Mouse (Mus musculus) left cerebral cortex, adult 2 months (tissue): Measurements from ENCODE around the gene Csnk2b. TPM values are rescaled to one million over a fixed set of nuclear protein-coding genes. Genes with fewer than 3 reads are reported as not detected.
"Not testable (repeated sequence)": the region's sequence is repeated elsewhere in the genome, so short reads cannot be mapped to it uniquely, and the experiment has no call there.

Experiments
- DNase-seq, 2 experiments: peaks; one replicate each; pipeline ENCODE4 v3.0.0; 2021 to 2022; ENCODE audit warnings: low spot score in 2 of 2, mixed read lengths in 1 of 2; ENCODE audit errors: extremely low spot score in 1 of 2
- H3K27ac ChIP-seq: fragments of 200-600 bp; 2 replicates; pipeline ENCODE4 v1.8.1; 2022
- H3K4me3 ChIP-seq: fragments of 200-600 bp; 2 replicates; pipeline ENCODE4 v1.8.1; 2022
- CTCF ChIP-seq: fragments of 200-600 bp; IDR thresholded peaks from 2 replicates; pipeline ENCODE4 v1.8.1; 2022; ENCODE audit warnings: antibody characterized with exemption, mild to moderate bottlenecking, moderate library complexity
- intact Hi-C: fragments of 180-260 bp; cut with DNase I; formaldehyde crosslinking; loops from one replicate; pipeline ENCODE4 v1.15.1; 2025
- total RNA-seq, 2 experiments: library from RNA; stranded (reverse); gene quantifications; 2 replicates each; pipeline ENCODE4 v1.2.3; 2021

Csnk2b gene
- total RNA-seq, 2 experiments from 2014 or later = 177 to 187 TPM

DNA sequence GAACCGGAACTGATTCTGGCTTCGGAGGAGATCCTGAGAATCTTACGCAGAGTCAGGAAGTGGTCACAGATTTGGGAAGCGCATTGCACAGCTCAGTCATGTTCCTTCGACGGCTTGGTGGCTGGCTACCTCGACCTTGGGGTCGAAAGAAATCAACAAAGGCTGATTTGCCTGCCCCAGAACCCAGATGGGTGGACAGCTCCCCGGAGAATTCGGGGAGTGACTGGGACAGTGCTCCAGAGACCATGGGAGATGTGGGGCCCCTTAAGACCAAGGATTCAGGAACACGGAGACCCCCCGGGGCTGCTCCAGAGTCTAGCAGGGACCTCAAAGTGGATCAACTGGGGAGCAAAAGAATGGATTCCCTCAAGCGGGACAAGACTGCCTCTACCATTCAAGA lies 5.2 kb upstream of the Csnk2b start:
- intact Hi-C loops = no loop called here
- no peak for TF ChIP-seq CTCF
- Histone ChIP-seq H3K4me3 (peak overlapping the region; percentile 62), H3K27ac (peak overlapping the region; percentile 96; the same call in 1 of the 2 replicates)
- DNase-seq = no peak

DNA sequence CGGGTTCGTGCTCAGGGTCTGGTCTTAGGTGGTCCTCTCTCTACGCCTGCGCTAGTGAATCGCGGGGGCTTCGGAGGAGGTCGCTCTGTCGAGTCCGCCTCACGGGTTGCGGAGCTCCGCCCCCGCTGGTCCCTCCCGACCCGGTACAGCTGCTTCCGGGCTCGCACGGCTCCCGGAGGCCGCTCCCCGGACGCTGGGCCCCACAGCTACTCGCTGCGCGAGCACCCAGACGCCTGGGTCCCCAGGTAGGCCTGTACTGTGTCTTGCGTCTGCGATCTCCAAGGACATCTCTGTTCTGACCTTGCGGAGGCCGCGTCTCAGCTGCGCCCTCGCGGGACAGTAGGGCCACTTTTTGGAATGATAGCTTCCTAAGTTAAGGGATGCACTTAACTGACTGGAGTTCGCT lies 4.4 kb upstream of the Csnk2b start, which contains the start of gene D17H6S53E:
D17H6S53E (plus strand) TSS at position 168 of the 406 bp plus-strand sequence.
- peak within 1 kb of the TSS; percentile 96 for H3K27ac ChIP-seq
- intact Hi-C loops = no loop called here
- no peak for TF ChIP-seq CTCF
- DNase-seq = peak; percentile 70 to 72
- peak within 1 kb of the TSS; percentile 62 for H3K4me3 ChIP-seq

DNA sequence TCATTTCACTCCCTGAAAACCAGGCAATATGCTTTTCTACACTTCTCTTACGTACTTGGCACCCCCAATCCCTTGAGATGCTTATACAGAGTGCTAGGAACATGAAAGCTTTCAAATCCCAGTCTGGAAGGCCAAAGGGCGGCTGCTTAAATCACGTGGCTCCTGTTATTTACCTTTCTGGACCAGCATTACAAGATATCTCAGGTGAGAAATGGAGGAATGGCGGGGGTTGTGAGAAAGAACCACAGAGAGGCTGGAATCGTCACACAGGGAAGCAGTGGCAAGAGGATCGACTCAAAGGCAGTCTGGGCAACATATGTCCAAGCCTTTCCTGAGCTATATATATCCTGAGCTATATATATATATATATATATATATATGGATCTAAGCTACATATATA lies 3.7 kb upstream of the Csnk2b start:
- Histone ChIP-seq H3K27ac (peak overlapping the region; percentile 96), H3K4me3 (peak overlapping the region; percentile 62)
- no peak for DNase-seq
- no peak for TF ChIP-seq CTCF
- intact Hi-C loops = no loop called here

DNA sequence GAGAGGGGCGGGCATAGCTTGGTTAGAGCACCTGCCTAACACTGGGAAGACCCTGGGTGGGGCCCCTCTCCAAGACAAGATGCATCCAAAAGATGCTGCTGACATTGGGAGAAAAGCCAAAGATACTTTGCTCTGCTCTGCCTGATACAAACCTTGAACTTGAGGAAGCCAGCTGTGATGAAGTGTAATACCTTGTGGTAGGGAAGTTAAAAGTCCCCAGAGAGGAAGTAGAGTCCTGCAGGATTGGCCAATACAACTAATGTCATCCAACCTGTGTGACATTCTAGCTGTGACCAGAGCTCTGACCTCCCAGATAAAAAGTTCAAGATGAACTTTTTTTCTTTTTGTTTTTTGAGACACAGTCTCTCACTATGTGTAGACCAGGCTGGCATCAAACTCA lies 3.2 kb upstream of the Csnk2b start:
- intact Hi-C loops = no loop called here
- TF ChIP-seq CTCF = no peak
- no peak overlapping the region; the same call in 1 of the 2 replicates for H3K27ac ChIP-seq
- no peak for DNase-seq
- H3K4me3 ChIP-seq = no peak overlapping the region; the same call in 1 of the 2 replicates

DNA sequence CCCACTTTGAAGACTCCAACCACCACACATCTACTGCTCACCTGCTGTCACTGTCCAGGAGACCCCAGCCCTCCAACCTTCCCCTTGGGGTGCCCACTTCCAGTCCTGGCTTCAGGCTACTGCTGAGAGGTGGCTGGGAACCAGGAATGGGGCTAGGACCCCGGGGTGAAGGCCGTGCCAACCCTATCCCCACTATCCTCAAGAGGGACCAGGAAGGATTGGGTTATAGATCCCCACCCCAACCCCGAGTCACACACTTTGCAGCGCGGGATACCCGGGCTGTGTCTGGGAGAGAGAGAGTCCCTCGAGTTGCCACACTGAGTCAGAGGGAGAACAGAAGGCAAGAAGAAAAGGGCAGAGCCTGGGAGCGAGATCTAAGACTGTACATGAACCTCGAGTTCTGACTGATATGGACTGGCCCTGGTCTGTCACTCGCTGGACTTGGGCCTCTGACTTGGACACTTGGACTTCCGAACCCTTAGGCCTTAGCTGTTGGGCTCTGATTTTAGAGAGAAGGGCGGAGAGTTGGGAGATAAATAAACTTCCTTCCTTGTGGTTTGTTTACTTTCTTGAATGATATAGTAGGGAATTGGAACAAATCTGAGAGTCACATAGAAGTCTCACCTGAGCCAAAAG lies 2.5 kb upstream of the Csnk2b start:
- not testable (repeated sequence) for H3K27ac ChIP-seq, H3K4me3 ChIP-seq, DNase-seq
- intact Hi-C loops = loop anchor here (5.0 kb wide), 2 partner anchors 113 to 122 kb away; partner anchors contain the start of genes Nfkbil1 and Vars

DNA sequence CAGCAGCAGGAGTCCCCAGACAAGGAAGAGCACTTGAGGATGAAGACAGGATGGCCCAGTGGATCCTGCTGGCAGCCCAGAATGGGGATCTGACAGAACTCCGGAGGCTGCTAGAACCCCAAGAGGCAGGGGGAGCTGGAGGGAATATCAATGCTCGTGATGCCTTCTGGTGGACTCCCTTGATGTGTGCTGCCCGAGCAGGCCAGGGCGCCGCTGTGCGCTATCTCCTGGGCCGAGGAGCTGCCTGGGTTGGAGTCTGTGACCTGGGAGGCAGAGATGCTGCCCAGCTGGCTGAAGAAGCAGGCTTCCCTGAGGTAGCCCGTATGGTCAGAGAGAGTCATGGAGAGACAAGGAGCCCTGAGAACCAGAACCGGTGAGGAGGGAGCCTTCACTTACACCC lies 1.4 kb upstream of the Csnk2b start:
- DNase-seq, H3K27ac ChIP-seq, H3K4me3 ChIP-seq: not testable (repeated sequence)
- intact Hi-C loops = loop anchor here (5.0 kb wide), 2 partner anchors 114 to 121 kb away; partner anchors contain the start of genes Nfkbil1 and Vars

DNA sequence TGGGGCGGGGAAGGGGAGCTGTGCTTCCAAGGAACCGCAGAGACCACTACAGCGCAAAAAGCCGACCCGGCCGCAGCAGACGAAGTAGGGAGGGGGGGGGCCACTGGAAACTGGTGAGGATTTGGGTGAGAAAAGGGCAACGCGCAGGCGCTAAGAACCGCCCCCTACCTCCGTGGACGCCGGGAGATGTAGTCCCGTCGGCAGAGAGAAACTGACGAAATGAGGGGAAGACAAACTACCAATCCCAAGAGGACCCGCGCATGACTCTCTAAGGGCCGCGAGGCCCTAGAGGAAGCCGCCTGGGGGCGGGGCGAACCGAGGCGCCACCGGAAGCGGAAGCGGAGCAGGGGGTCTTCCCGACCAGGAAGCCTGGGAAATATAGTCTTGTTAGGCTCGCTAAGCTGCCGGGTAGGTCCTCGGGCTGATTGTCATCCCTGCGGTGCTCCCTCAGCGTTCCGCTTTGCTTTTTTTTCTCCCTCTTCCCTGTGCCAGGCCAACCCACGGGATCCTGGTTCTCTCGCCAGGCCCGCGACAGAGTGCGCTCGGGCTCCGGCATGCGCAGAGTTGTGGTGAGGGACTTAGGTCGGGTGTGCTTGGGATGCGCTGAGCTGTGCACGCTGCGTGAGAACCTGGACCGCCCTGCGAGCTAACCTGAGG lies 582 bp downstream of the Csnk2b start, which contains the start of gene Gpank1:
Gpank1 (plus strand) TSS at position 313 of the 657 bp plus-strand sequence.
- TF ChIP-seq CTCF = no peak
- DNase-seq = peak; percentile 96 to 98
- intact Hi-C loops = loop anchor here (1.0 to 5.0 kb wide), 3 partner anchors 14 to 119 kb away; partner anchors contain the start of genes Bag6, Nfkbil1 and Vars
- H3K27ac ChIP-seq = peak within 1 kb of the TSS; percentile 92
- peak within 1 kb of the TSS; percentile 97 for H3K4me3 ChIP-seq

DNA sequence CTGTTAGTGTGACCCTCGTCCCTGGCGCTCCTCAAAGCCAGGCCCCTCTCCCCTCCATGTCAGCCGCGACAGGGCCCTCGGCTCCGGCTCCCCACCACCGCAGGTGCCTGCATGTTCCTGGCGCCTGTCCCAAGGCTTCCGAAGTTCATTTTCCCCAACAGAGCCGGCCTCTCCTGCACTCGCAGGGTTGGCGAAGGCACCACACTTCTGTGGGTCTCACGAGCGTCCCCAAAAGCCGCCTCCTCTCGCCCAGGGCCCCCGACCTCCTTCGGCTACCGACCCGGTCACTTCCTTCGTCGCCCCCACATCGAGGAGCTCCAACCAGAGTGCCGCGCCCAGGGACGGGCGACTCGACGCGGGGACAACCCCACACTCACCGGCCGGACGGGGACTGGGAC lies 1.1 kb downstream of the Csnk2b start:
- no peak for DNase-seq
- TF ChIP-seq CTCF = no peak
- Histone ChIP-seq H3K27ac (peak overlapping the region; percentile 92), H3K4me3 (peak overlapping the region; percentile 97)
- intact Hi-C loops = loop anchor here (1.0 to 5.0 kb wide), 3 partner anchors 15 to 118 kb away; partner anchors contain the start of genes Bag6, Nfkbil1 and Vars

DNA sequence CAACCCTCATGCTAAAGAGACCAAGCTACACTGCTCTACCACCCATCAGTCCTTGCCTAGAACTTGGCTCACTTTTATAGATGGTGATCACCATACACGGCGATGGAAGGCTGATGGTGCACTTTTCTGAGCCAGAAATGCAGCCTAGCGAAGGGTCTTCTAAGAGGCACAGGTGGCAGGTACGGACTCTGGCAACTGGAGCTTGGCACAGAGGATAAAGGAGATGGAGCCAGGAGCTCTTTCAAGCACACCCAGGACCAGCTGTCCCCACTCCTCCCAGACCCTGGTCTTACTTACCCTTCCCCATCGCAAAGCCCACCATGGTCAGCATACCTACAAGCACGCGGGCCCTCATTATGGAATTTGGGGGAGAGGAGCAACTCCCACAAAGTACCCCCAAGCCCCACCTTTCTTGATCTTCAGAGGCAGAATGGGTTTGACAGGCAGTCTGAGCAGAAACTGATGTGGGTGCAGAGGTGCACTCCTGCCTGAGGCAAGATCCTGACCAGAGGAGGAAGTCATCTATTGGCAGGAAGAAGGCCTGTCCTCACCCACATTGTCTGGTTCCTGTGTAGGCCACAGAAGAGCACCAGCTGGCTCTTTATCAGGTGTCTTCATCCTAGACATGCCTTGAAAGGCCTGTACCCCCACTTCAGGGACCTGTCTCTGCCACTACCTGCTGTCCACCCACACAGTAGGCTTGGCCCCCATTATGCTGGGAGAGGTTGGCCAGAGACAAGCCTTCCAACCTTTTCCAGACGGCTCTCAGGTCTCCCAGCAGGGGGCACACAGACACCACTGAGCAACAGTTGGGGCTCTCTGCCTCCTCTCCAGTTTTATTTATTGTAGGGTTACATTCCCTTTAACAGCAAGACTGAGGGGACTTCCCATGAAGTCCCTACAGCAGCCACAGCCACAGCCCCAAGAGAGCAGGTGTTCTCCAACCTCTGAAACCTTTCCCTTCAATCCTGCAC lies 6.5 kb downstream of the Csnk2b start, which contains the start of gene Ly6g5b:
Ly6g5b (minus strand) TSS at position 383 of the 974 bp plus-strand sequence.
- TF ChIP-seq CTCF = peak; percentile 40
- Histone ChIP-seq H3K27ac (no peak within 1 kb of the TSS), H3K4me3 (no peak within 1 kb of the TSS)
- no peak for DNase-seq
- intact Hi-C loops = no loop called here

DNA sequence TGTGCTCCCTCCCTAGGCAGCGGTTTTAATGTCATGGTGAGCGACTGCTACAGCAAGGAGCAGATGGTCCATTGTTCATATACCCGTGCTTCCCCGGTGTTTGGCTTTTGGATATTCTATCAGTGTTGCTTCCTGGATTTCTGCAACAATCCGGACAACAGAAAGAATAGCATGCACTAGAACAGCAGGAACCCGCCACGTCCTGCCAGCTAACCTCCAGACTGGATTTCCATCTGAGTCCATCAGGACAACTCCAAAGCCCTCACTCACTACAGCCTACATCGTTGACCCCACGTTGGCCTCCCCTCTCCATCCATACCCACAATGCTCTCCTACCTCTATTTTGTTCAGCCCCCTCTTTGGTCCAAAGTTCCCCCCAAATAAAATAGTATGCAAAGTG lies 10.1 kb downstream of the Csnk2b start:
- no peak for DNase-seq
- Histone ChIP-seq H3K4me3 (no peak overlapping the region), H3K27ac (no peak overlapping the region)
- TF ChIP-seq CTCF = no peak
- intact Hi-C loops = no loop called here

DNA sequence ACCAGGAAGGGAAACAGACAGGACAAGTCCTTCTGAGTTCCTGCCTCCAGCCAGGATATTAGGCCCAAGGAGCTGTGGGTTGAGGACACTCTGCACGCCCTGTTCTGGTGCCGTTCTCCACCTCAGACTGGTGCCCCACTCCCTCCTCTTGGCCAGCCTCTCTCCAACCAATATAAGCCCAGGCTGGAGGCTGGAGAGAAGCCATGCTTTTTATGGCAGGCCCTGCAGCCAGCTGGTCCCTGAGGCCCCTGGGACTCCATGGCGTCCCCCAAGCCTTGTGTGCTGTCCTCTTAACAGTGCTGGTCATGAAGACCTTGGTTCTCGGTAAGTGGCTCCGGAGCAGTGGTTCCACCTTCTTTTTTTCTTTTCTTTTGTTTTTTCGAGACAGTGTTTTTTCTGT lies 13.8 kb downstream of the Csnk2b start, which contains the start of gene Ly6g5c:
Ly6g5c (plus strand) TSS at position 183 of the 400 bp plus-strand sequence.
- no peak for DNase-seq
- no peak within 1 kb of the TSS for H3K4me3 ChIP-seq
- no peak for TF ChIP-seq CTCF
- no peak within 1 kb of the TSS for H3K27ac ChIP-seq
- intact Hi-C loops = no loop called here
